Mouse (Mus musculus) hindbrain, embryonic 16.5 days (tissue): ENCODE measurements around the gene Map3k3. TPM values are rescaled to one million over a fixed set of nuclear protein-coding genes. Genes with fewer than 3 reads are reported as not detected.
A peak's percentile ranks its signal among the peaks of the same experiment; 100 is the strongest.

Experiments
- ATAC-seq: fragments of 200-750 bp; cut with Nextera tagmentation; 2 replicates; pipeline ENCODE4 v1.8.0; 2017; ENCODE audit warnings: moderate TSS enrichment, moderate library complexity
- H3K27ac ChIP-seq: fragments of 300-500 bp; sonication (generic); 2 replicates; pipeline ENCODE4 v1.5.1; 2014; ENCODE audit warnings: low read depth, mild to moderate bottlenecking, control low read depth, low read length, moderate library complexity
- H3K27me3 ChIP-seq: fragments of 300-500 bp; sonication (generic); replicated peaks from 2 replicates; pipeline ENCODE4 v1.6.1; 2014; ENCODE audit warnings: low read length; ENCODE audit not compliant: control insufficient read depth, insufficient read depth
- H3K36me3 ChIP-seq: fragments of 300-500 bp; sonication (generic); 2 replicates; pipeline ENCODE4 v1.6.1; 2014; ENCODE audit warnings: mild to moderate bottlenecking, low read length, moderate library complexity, mixed read lengths; ENCODE audit not compliant: control insufficient read depth, insufficient read depth
- H3K4me1 ChIP-seq: fragments of 300-500 bp; sonication (generic); 2 replicates; pipeline ENCODE4 v1.6.1; 2014; ENCODE audit warnings: low read depth, low read length; ENCODE audit not compliant: control insufficient read depth, insufficient read depth
- H3K4me2 ChIP-seq: fragments of 300-500 bp; sonication (generic); 2 replicates; pipeline ENCODE4 v1.6.1; 2014; ENCODE audit warnings: mild to moderate bottlenecking, low read length, control low read depth, moderate library complexity
- H3K4me3 ChIP-seq: fragments of 300-500 bp; sonication (generic); 2 replicates; pipeline ENCODE4 v1.5.1; 2014; ENCODE audit warnings: mild to moderate bottlenecking, low read length, control low read depth, moderate library complexity
- H3K9ac ChIP-seq: fragments of 300-500 bp; sonication (generic); 2 replicates; pipeline ENCODE4 v1.6.1; 2014; ENCODE audit warnings: low read depth, mild to moderate bottlenecking, control low read depth, low read length, moderate library complexity
- H3K9me3 ChIP-seq: fragments of 300-500 bp; sonication (generic); 2 replicates; pipeline ENCODE4 v1.6.1; 2014; ENCODE audit warnings: mild to moderate bottlenecking, low read length, moderate library complexity; ENCODE audit not compliant: control insufficient read depth
- WGBS: fragments of 180-500 bp; shearing (Covaris S2); extraction: QIAGEN DNeasy Blood & Tissue Kit; methylation state at CpG from one replicate; pipeline ENCODE4 v1.1.7; 2014; 5-methylcytosine and 5-hydroxymethylcytosine counted together
- polyA plus RNA-seq: library from polyadenylated mRNA; unstranded; fragments of >200 nt; fragmentation: Nextera tagmentation; extraction: Ambion mirVana; gene quantifications from 2 replicates; pipeline ENCODE4 v1.2.1, GENCODE M21; 2015

Map3k3 gene
- polyA plus RNA-seq, 1 experiment from 2014 or later: 6.2 TPM

- Histone ChIP-seq H3K9me3 (no peaks in the 10 kb centered on the region), H3K4me3 (no peak overlapping the region), H3K27ac (no peak overlapping the region; the same call in 1 of the 2 replicates), H3K4me2 (no peak overlapping the region), H3K9ac (no peak overlapping the region), H3K36me3 (peaks cover 40% of the 10 kb centered on the region), H3K4me1 (peaks cover 11% of the 10 kb centered on the region), H3K27me3 (no peaks in the 10 kb centered on the region)
- WGBS: 59% methylated on average over 5 of the region's 5 CpGs
- no peak for ATAC-seq
Measured at GRCm38 (mm10) chr11:106154091-106154490, 69.7 kb downstream of the Map3k3 start.

GRCm38 (mm10) chr11:106154770-106155169 is 70.4 kb downstream of the Map3k3 start:
- no peak for ATAC-seq
- H3K4me1 ChIP-seq: peaks cover 14% of the 10 kb centered on the region
- H3K4me2 ChIP-seq: no peak overlapping the region
- no peaks in the 10 kb centered on the region for H3K9me3 ChIP-seq
- no peak overlapping the region for H3K9ac ChIP-seq
- H3K27me3 ChIP-seq: no peaks in the 10 kb centered on the region
- peak overlapping the region; percentile 7; the same call in 1 of the 2 replicates for H3K27ac ChIP-seq
- 65% methylated on average over 2 of the region's 2 CpGs for WGBS
- H3K36me3 ChIP-seq: peaks cover 34% of the 10 kb centered on the region
- H3K4me3 ChIP-seq: no peak overlapping the region

DNA sequence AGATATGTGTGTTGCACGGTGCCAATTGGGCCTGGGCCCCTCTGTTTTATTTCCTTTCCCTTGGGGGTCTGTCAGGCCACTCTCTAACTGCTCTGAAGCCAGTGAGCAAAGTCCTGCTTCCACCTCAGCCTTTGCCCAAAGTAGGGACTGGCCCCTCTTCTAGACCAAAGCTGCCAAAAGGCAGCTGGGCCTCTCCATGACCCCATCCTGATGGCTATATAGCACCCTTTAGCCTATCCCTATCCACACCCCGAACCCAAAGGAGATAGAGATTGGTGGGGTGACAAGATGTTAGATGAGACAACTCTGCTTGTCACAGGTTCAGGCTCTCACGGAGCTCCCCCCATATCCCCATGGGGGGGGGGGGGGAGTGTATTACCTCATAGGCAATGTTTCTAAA is 71.3 kb downstream of the Map3k3 start:
- Histone ChIP-seq H3K4me1 (peaks cover 18% of the 10 kb centered on the region), H3K27me3 (no peaks in the 10 kb centered on the region), H3K36me3 (peaks cover 27% of the 10 kb centered on the region), H3K4me3 (no peak overlapping the region), H3K4me2 (no peak overlapping the region), H3K9ac (no peak overlapping the region), H3K27ac (no peak overlapping the region), H3K9me3 (no peaks in the 10 kb centered on the region)
- 70% methylated on average over 3 of the region's 3 CpGs for WGBS
- no peak for ATAC-seq

DNA sequence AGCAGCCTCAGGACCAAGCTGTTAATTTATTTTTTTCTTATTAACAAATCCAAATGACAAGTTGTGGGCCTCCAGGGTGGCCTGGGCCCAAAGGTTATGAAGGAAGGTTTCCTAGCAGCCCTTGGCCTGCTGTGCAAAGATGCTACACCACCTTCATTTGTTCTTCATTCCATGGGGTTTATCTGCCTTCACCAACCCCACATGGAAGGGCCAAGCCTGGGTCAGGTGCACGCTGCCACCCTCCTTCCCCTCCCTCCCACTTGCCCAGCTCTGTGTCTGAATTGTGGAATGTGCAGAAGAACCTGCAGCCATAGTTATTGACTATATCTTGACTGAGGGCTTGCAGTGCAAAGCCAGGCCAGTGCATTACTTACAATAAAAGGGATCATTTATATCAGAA is 71.8 kb downstream of the Map3k3 start:
- no peaks in the 10 kb centered on the region for H3K9me3 ChIP-seq
- 79% methylated on average over 1 of the region's 1 CpGs for WGBS
- H3K4me3 ChIP-seq: no peak overlapping the region
- H3K4me1 ChIP-seq: peaks cover 23% of the 10 kb centered on the region
- H3K4me2 ChIP-seq: no peak overlapping the region
- H3K27ac ChIP-seq: no peak overlapping the region
- H3K36me3 ChIP-seq: peaks cover 22% of the 10 kb centered on the region
- ATAC-seq: no peak
- H3K9ac ChIP-seq: no peak overlapping the region
- H3K27me3 ChIP-seq: no peaks in the 10 kb centered on the region

DNA sequence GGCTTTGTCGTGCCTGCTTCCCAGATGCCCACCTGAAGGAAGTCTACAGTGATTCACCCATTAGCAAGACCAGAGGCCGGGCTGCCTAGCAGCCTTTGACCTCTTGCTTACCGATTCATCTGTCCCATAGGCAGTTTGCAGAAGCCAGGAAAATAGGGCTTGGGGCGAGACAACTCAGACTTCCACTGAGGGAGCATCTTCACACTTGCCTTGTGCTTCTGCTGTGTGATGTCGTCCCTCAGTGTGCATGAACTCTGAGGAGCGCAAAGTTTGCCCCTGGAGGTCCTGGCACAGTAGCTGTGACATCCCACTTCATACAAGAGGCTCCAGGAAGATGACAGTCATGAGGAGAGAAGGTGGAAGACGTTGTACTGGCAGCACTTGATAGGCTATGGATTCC is 72.7 kb downstream of the Map3k3 start:
- H3K27ac ChIP-seq: no peak overlapping the region
- H3K27me3 ChIP-seq: no peaks in the 10 kb centered on the region
- H3K9me3 ChIP-seq: no peaks in the 10 kb centered on the region
- peaks cover 16% of the 10 kb centered on the region; the same call in 1 of the 2 replicates for H3K36me3 ChIP-seq
- no peak overlapping the region for H3K4me3 ChIP-seq
- no peak overlapping the region for H3K4me2 ChIP-seq
- no peak overlapping the region for H3K9ac ChIP-seq
- no peak for ATAC-seq
- 90% methylated on average over 7 of the region's 7 CpGs for WGBS
- peaks cover 27% of the 10 kb centered on the region for H3K4me1 ChIP-seq

DNA sequence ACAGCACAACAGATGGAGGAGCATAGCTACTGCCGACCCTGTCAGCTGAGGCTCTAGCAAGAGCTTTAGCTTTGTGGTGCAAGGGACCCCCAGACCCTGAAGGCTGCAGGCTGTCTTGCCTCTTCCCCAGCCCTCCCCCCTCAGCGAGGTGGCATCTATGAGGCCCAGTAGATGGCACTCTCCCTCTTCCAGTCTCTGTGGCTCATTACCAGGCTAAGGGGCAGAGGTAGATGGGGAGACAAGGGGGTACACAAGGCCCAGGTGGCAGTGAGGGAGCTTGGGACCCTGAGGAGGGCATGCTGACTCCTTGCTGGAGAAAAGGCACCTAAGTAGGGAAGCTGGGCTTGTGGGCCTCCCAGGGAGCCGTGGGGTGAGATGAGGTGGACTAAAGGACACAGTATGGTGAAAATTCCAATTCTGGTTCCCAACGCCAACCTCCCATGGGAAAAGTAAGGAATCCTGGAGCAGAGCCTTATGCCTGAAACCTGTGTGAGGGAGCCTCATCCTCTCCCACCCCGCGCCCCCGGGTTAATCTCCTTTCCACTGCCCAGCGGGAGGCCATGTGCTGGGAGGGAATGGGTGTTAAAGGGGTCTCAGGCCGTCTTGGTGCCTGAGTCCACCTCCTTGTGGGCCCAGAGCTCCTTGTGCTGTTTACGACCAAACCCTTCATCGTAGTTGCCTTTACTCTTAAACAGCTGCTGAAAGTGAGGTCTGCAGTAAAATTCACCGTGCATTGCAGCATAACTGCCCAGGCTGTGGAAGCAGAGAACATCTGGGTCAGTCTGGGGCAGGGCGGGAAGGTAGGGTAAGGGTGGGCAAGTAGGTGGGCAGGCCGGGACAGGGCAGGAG is 73.9 kb downstream of the Map3k3 start:
- 65% methylated on average over 14 of the region's 14 CpGs for WGBS
- Histone ChIP-seq H3K36me3 (peaks cover 8% of the 10 kb centered on the region; the same call in 1 of the 2 replicates), H3K9ac (peak overlapping the region; percentile 98), H3K4me1 (peaks cover 27% of the 10 kb centered on the region), H3K9me3 (no peaks in the 10 kb centered on the region), H3K27ac (peak overlapping the region; percentile 91), H3K4me2 (peak overlapping the region; percentile 85), H3K4me3 (peak overlapping the region; percentile 86), H3K27me3 (no peaks in the 10 kb centered on the region)
- ATAC-seq: no peak

DNA sequence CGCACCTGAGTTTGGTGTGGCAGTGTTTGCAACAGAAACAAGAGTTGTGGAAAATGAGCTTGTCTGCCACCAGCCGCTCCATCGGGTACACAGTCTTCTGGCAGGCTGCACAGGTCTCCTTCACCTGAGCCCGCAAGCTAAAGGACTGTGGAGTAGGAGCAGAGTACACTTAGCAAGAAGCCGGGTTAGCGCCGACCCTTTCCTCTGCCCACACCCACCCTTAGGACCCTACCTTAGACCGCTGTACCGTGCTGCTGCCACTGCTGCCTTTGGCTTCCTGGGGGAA is 74.5 kb downstream of the Map3k3 start:
- peak overlapping the region; percentile 98 for H3K9ac ChIP-seq
- 34% methylated on average over 9 of the region's 9 CpGs for WGBS
- peak; percentile 19 for ATAC-seq
- H3K9me3 ChIP-seq: no peaks in the 10 kb centered on the region
- H3K27me3 ChIP-seq: no peaks in the 10 kb centered on the region
- H3K4me3 ChIP-seq: peak overlapping the region; percentile 86
- peak overlapping the region; percentile 85 for H3K4me2 ChIP-seq
- H3K36me3 ChIP-seq: peaks cover 14% of the 10 kb centered on the region
- peak overlapping the region; percentile 91 for H3K27ac ChIP-seq
- H3K4me1 ChIP-seq: peaks cover 27% of the 10 kb centered on the region

DNA sequence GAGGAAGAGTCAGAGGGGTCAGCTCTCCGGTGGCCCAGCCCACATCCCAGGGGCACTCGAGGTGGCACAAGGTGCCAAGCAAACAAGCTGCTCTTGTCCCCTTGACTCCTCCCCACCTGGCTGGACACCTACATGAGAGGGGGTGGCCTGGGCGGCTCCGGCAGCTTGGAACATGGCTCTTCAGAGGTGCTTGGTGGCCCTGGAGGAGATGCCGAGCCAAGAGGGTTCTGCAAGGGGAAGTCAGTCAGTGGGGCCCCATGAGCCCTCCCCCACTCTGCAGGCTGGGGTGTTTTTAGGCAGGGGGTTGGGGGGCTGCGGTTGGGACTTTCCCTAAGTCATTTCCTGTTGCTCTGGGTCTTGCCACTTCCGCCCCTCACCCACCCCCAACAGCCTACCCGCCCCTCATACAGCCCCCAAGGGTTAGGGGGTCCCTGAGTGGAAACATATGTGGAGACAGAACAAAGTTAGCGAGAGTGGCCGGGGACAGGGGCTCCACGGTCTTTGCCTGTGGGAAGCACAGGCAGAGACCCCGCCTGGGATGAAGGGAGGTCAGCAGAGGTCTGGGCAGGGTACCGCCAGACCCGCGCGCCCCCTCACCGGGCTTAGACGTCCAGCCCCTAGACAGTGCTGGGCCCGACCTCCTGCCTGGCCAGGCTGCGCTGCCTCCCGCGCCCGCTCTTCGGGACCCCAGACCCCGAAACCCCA is 75.0 kb downstream of the Map3k3 start:
- no peaks in the 10 kb centered on the region for H3K27me3 ChIP-seq
- peaks cover 14% of the 10 kb centered on the region for H3K36me3 ChIP-seq
- H3K27ac ChIP-seq: peak overlapping the region; percentile 91
- no peaks in the 10 kb centered on the region for H3K9me3 ChIP-seq
- ATAC-seq: peak; percentile 62
- 2% methylated on average over 20 of the region's 25 CpGs for WGBS
- peak overlapping the region; percentile 86 for H3K4me3 ChIP-seq
- H3K4me2 ChIP-seq: peak overlapping the region; percentile 85
- peaks cover 27% of the 10 kb centered on the region for H3K4me1 ChIP-seq
- H3K9ac ChIP-seq: peak overlapping the region; percentile 98
